Mouse (Mus musculus): ENCODE measurements at regions not wholly inside any gene's neighbourhood (a gene's known extent, or its start where the extent isn't known, plus 50 kb on each side); places are given as distances from the start of the nearest gene placed in this dataset.

DNA sequence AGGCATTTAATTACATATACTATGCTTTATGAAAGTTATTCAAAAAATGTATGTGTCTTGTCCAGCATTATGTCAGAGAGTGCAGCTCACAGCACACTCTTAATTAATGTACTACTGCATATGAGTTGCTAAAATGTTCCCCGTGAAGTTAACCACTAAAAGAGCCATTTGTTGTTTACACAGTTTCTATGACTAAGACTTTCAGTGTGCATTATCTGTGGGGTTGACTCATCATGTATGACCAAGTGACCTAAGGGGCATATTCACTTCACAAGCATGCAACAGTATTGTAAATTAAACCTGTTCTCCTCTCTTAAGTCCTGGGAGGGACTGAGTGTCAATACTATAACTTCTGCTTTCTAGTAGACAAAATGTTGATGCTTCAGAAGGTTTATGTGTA is 276.2 kb downstream of the Pax1 start:
- H3K36me3 ChIP-seq (replicated peaks; ENCODE audit: insufficient read depth, low read length): no peaks in the 10 kb centered on the region
- WGBS (ENCODE audit: insufficient replicate concordance): 72% methylated on average over 1 of the region's 1 CpGs
- ATAC-seq: no peak
- H3K4me1 ChIP-seq (ENCODE audit: insufficient read depth): no peaks in the 10 kb centered on the region
- H3K4me3 ChIP-seq (ENCODE audit: low read depth, low read length): no peak overlapping the region
- no peaks in the 10 kb centered on the region for H3K9me3 ChIP-seq (ENCODE audit: low read length)
- no peak for DNase-seq
- H3K4me2 ChIP-seq (ENCODE audit: low read depth, low read length): no peak overlapping the region
- no peaks in the 10 kb centered on the region for H3K27me3 ChIP-seq (ENCODE audit: insufficient read depth, low read length)
- no peak overlapping the region for H3K27ac ChIP-seq (ENCODE audit: low read depth)
- no peak overlapping the region for H3K9ac ChIP-seq (replicated peaks)
- TF ChIP-seq CTCF (IDR thresholded peaks at IDR 0.05; ENCODE audit: low read depth) (no peak), EP300 (IDR thresholded peaks at IDR 0.05; ENCODE audit: low read depth) (no peak)

DNA sequence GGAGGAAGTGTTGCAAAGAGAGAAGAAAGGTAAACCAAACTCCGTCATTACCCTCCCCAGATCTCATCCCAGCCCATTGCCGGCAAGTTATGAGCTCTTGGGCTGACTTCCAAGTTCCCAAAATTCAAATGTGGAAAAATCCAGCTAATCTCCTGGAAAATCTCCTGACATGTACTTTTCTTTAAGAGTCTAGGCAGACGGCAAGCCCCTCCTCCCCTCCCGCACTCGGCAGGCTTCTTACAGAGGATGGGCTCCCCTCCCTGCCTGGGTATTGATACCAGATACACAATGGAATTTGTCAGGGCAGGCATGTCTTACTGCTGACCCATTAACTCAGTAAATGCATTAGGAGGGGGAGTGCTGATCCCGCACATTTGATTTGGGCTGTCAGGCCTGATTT is 271.0 kb downstream of the Pax1 start:
- WGBS (ENCODE audit: insufficient replicate concordance): 73% methylated on average over 6 of the region's 6 CpGs
- Histone ChIP-seq H3K27me3 (ENCODE audit: insufficient read depth, low read length) (no peaks in the 10 kb centered on the region), H3K9ac (replicated peaks) (no peak overlapping the region), H3K4me3 (ENCODE audit: low read depth, low read length) (no peak overlapping the region), H3K9me3 (ENCODE audit: low read length) (no peaks in the 10 kb centered on the region), H3K36me3 (replicated peaks; ENCODE audit: insufficient read depth, low read length) (no peaks in the 10 kb centered on the region), H3K4me2 (ENCODE audit: low read depth, low read length) (no peak overlapping the region), H3K27ac (ENCODE audit: low read depth) (no peak overlapping the region), H3K4me1 (ENCODE audit: insufficient read depth) (no peaks in the 10 kb centered on the region)
- ATAC-seq (no peak), DNase-seq (no peak)
- TF ChIP-seq EP300 (IDR thresholded peaks at IDR 0.05; ENCODE audit: low read depth): no peak
- no peak for TF ChIP-seq CTCF (IDR thresholded peaks at IDR 0.05; ENCODE audit: low read depth)

DNA sequence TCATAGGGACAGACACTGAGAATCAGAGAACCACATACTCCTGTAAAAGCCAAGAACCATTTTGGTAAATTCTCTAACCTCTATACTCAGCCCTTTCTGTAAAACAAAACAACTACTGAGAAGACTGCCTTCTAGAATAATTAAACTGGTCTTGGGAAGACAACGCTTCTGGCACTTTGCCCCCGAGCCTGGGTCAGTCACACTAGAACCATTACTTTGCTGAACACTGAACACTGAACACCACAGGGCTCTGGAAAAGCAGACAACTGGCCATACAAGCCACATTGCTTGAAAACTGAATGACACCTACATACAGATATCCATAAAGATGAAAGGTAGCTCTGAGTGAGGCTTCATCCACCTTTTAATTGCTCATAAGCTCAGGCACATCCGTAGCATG is 268.0 kb downstream of the Pax1 start:
- H3K9me3 ChIP-seq (ENCODE audit: low read length): no peaks in the 10 kb centered on the region
- ATAC-seq (no peak), DNase-seq (no peak)
- no peak overlapping the region for H3K4me2 ChIP-seq (ENCODE audit: low read depth, low read length)
- no peak overlapping the region for H3K4me3 ChIP-seq (ENCODE audit: low read depth, low read length)
- no peaks in the 10 kb centered on the region for H3K36me3 ChIP-seq (replicated peaks; ENCODE audit: insufficient read depth, low read length)
- WGBS (ENCODE audit: insufficient replicate concordance): 80% methylated on average over 3 of the region's 3 CpGs
- H3K9ac ChIP-seq (replicated peaks): no peak overlapping the region
- no peaks in the 10 kb centered on the region for H3K27me3 ChIP-seq (ENCODE audit: insufficient read depth, low read length)
- no peaks in the 10 kb centered on the region for H3K4me1 ChIP-seq (ENCODE audit: insufficient read depth)
- TF ChIP-seq EP300 (IDR thresholded peaks at IDR 0.05; ENCODE audit: low read depth) (no peak), CTCF (IDR thresholded peaks at IDR 0.05; ENCODE audit: low read depth) (no peak)
- no peak overlapping the region for H3K27ac ChIP-seq (ENCODE audit: low read depth)

DNA sequence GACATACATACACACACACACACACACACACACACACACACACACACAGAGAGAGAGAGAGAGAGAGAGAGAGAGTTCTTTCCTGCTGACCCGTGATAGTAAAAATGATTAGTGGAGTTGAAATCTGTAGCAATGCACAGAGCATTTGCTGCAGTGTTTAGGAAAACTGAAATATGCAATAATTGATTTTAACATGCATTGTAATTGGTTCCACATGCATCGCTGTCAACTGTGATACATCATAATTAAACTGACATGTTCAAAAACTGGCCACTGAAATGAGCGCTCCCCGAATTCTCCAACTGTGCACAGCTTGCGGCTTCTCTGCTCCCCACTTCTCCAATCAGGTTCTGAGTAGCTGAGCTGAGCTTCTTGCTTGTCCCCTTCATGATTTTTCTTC is 265.4 kb downstream of the Pax1 start:
- no peaks in the 10 kb centered on the region for H3K27me3 ChIP-seq (ENCODE audit: insufficient read depth, low read length)

DNA sequence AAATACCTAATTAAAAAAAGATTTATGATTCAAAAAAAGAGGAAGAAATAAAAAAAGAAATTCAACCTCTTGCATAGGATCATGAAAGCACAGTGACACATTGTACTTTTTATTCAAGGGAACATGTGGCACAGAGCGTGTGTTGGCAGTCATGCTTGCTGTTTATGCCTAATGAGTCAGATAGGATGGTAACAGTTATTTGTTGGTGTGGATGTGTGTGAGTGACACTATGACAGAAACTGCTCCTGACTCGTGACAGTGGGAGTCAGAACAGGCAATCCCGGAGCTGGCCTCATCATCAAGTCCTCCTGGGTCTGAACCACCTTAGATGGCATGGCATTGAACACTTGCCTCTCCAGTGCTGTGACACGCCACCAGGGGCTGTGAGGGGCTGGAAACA is 261.4 kb downstream of the Pax1 start:
- WGBS (ENCODE audit: insufficient replicate concordance): 61% methylated on average over 4 of the region's 4 CpGs
- TF ChIP-seq CTCF (IDR thresholded peaks at IDR 0.05; ENCODE audit: low read depth) (no peak), EP300 (IDR thresholded peaks at IDR 0.05; ENCODE audit: low read depth) (no peak)
- H3K36me3 ChIP-seq (replicated peaks; ENCODE audit: insufficient read depth, low read length): no peaks in the 10 kb centered on the region
- ATAC-seq (no peak), DNase-seq (no peak)
- H3K9me3 ChIP-seq (ENCODE audit: low read length): no peaks in the 10 kb centered on the region
- no peaks in the 10 kb centered on the region for H3K4me1 ChIP-seq (ENCODE audit: insufficient read depth)
- no peak overlapping the region for H3K4me2 ChIP-seq (ENCODE audit: low read depth, low read length)
- H3K9ac ChIP-seq (replicated peaks): no peak overlapping the region
- no peak overlapping the region for H3K4me3 ChIP-seq (ENCODE audit: low read depth, low read length)
- no peaks in the 10 kb centered on the region for H3K27me3 ChIP-seq (ENCODE audit: insufficient read depth, low read length)
- no peak overlapping the region for H3K27ac ChIP-seq (ENCODE audit: low read depth)

More for the DNA sequence above, 265.4 kb downstream of the Pax1 start:
- Histone ChIP-seq H3K4me2 (ENCODE audit: low read depth, low read length) (no peak overlapping the region), H3K27ac (ENCODE audit: low read depth) (no peak overlapping the region), H3K9ac (replicated peaks) (no peak overlapping the region), H3K9me3 (ENCODE audit: low read length) (no peaks in the 10 kb centered on the region), H3K4me3 (ENCODE audit: low read depth, low read length) (no peak overlapping the region), H3K36me3 (replicated peaks; ENCODE audit: insufficient read depth, low read length) (no peaks in the 10 kb centered on the region), H3K4me1 (ENCODE audit: insufficient read depth) (no peaks in the 10 kb centered on the region)
- 83% methylated on average over 5 of the region's 5 CpGs for WGBS (ENCODE audit: insufficient replicate concordance)
- TF ChIP-seq EP300 (IDR thresholded peaks at IDR 0.05; ENCODE audit: low read depth): no peak
- no peak for TF ChIP-seq CTCF (IDR thresholded peaks at IDR 0.05; ENCODE audit: low read depth)
- DNase-seq (no peak), ATAC-seq (no peak)

DNA sequence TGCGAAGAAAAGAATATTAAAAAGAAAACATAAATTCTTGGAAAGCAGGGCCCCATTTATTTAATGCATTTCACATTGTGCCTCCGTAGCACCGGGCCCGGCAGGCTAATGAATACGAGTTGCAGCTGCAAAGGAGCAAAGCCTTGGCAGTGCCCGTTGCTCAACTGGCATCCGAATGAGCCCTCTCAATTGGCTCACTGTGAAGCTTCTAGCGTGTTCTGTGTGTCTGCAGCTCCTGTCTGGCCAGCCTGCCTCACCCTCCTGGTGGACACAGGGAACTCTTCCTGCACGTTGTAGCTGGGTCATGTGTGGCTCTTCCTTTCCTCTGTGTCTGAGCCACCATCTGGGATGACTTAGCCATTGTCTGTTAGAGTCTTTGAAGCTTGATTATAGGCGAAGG is 256.1 kb downstream of the Pax1 start:
- no peak overlapping the region for H3K9ac ChIP-seq (replicated peaks)
- H3K4me1 ChIP-seq (ENCODE audit: insufficient read depth): no peaks in the 10 kb centered on the region
- no peaks in the 10 kb centered on the region for H3K9me3 ChIP-seq (ENCODE audit: low read length)
- no peak overlapping the region for H3K4me3 ChIP-seq (ENCODE audit: low read depth, low read length)
- H3K27me3 ChIP-seq (ENCODE audit: insufficient read depth, low read length): no peaks in the 10 kb centered on the region
- no peaks in the 10 kb centered on the region for H3K36me3 ChIP-seq (replicated peaks; ENCODE audit: insufficient read depth, low read length)
- no peak for ATAC-seq
- WGBS (ENCODE audit: insufficient replicate concordance): 67% methylated on average over 10 of the region's 10 CpGs
- no peak overlapping the region for H3K4me2 ChIP-seq (ENCODE audit: low read depth, low read length)
- TF ChIP-seq CTCF (IDR thresholded peaks at IDR 0.05; ENCODE audit: low read depth) (no peak), EP300 (IDR thresholded peaks at IDR 0.05; ENCODE audit: low read depth) (no peak)
- no peak overlapping the region for H3K27ac ChIP-seq (ENCODE audit: low read depth)
- no peak for DNase-seq

DNA sequence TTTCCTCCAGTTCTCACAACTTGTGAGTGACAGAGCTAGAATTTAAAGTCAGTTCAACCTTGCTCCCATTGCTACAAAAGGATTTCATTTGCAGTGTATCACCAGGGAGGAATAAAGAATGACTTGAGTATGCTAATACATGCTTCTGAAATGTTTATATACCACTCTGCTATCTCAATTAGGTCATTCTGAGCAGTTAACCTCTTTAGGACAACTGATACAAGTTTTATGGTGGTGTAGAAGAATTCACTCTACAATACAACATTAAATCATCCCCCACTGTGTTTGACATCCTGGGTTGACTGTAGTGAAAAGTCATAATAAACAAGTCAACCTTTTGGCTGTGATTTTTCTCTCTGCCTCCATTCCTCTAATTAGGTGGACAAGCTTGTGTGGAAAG is 248.6 kb downstream of the Pax1 start:
- no peak overlapping the region for H3K4me3 ChIP-seq (ENCODE audit: low read depth, low read length)
- no peak overlapping the region for H3K27ac ChIP-seq (ENCODE audit: low read depth)
- no peak overlapping the region for H3K9ac ChIP-seq (replicated peaks)
- no peak overlapping the region for H3K4me2 ChIP-seq (ENCODE audit: low read depth, low read length)
- no peaks in the 10 kb centered on the region for H3K27me3 ChIP-seq (ENCODE audit: insufficient read depth, low read length)
- DNase-seq (no peak), ATAC-seq (no peak)
- no peaks in the 10 kb centered on the region for H3K4me1 ChIP-seq (ENCODE audit: insufficient read depth)
- H3K9me3 ChIP-seq (ENCODE audit: low read length): no peaks in the 10 kb centered on the region
- TF ChIP-seq EP300 (IDR thresholded peaks at IDR 0.05; ENCODE audit: low read depth) (no peak), CTCF (IDR thresholded peaks at IDR 0.05; ENCODE audit: low read depth) (no peak)
- H3K36me3 ChIP-seq (replicated peaks; ENCODE audit: insufficient read depth, low read length): no peaks in the 10 kb centered on the region
